Mouse (Mus musculus) regulatory T cell (primary cell): ENCODE results near the gene Mdga2.

ENCODE experiments used
- in situ Hi-C: fragments of 300-600 bp; cut with MboI, MseI; formaldehyde crosslinking; loops from one replicate; pipeline ENCODE4 v1.15.1; 2025; ENCODE audit warnings: high pct_unique_total_duplicates

The Mdga2 gene

DNA sequence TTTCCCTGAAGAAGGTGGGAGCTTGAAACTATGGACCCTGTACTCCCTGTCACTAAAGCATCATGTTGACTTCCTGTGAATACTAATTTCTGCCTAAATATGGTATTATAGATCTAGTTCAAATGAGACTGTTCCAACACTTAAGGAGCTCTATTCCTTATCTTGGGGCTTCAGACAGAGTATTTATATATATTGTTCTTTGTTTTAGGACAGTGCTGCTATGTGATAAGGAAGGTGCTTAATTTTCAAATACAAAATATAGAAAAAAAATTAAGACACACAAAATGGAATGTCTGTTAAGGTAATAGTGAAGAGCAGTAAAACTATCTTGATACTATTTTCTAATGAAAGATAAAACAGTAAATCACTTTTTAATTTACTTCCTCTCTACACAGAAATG lies 517.3 kb downstream of the Mdga2 start:
- in situ Hi-C loops = no loop called here

DNA sequence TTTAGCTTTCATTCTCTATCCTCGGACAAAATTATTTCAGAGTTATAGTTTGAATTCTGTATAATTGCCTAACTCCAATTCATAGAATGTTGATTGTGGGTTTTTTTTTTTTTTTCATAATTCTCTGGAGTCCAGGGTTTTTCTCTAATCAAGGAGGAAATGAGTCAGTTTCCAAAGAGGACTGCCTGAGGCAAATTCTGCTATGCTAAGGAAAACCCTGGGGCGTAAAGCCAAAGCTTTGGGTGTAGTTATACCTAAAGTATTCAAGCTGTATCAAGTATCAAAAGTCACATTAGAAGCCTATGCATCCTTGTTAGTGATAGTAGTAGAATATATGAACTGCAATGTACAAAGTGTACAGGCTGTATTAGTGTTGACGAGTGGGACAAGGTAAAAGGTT lies 519.6 kb downstream of the Mdga2 start:
- in situ Hi-C loops = no loop called here

DNA sequence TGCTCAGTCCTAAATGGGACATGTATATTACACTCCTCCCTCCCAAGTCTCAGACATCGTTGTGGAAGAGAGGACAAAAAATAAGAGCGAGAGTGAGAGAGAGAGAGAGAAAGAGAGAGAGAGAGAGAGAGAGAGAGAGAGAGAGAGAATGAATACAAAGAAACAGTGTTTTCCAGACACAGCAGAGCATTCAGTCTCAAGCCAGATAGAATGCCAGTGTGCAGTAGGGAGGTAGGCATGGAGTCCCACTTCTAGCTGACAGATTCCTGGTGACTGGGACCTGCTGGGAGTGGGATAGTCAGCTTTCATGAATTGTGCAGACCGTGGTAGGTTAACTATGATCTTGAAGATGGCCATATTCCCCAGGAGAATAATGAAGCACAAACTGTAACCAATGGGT lies 542.8 kb downstream of the Mdga2 start:
- in situ Hi-C loops = no loop called here

DNA sequence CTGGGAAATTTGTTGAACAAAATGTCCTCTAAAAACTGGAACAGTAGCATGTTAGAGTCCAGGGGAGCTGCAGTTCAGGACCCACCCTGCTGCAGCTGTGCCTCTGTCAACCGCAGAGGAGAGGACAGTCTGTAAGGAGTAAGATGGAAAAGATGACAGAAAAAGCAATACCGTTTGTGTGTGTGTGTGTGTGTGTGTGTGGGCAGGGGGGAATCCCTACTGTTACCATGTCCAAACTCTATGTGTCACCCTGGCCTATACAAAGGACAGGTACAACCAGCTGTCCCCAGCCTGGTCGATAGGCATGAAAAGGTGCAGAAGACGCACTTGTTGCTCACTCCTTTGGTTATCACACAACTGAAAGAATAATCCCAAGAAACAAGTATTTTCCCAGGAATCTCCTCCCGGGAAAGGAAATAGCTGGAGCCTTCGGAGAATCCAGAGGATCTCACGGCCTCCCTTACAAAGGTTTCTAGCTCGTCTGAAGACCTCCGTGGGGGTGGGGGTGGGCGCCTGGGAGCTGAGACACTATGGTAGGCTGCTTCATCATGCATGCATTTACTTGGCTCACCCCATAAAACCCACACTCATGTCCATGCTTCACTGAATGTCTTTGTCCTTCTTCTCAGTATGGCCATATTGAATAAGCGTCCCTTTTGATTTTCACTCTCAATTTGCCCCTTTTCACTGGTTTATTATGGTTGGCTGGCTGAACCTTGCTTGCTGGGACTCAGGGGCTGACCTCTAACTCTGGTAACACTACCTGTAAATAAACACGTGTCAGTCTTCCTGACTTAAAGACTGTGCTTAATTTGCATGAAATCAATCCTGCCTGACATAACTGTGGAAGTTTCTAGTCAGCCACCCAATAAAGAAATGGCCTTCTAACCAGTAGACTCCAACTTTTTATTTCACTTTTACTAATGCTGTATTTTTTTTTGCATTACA lies 573.5 kb downstream of the Mdga2 start:
- in situ Hi-C loops = no loop called here

DNA sequence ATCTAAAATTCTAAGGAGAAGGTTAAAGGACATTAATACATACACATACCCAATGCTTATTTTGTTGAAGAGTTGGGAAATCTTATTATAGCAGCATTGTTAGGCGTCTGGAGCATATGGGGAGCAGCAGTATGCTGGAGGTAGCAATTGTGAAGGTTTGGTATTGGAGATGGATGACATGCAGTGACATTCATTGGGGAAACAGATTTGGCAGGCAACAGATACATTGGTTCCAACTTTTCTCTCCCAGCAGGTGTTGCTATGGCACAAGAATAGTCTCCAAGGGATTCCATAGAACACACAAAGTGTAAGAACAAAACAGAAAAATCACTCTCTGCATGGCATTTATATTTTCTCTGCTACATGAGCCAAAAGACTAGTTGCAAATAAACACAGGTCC lies 581.9 kb downstream of the Mdga2 start:
- in situ Hi-C loops = no loop called here

DNA sequence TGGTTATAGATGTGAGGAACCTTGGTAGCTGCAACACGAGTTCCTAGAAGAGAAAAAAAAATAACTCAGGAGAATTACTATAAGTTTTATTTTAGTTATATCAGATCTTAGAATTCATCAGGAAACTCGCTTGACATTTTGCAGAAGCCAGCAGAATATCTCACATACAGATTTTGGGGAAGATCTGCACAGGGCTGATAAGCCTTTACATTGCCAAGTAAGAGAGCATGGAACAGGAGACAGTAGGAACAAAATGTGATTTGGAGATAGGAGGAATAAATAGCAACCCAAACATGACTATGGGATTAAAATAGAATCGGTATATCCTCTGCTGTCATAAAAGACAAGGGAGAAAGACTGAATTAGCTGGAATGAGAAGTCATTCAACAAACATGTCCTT lies 602.4 kb downstream of the Mdga2 start:
- in situ Hi-C loops = no loop called here

DNA sequence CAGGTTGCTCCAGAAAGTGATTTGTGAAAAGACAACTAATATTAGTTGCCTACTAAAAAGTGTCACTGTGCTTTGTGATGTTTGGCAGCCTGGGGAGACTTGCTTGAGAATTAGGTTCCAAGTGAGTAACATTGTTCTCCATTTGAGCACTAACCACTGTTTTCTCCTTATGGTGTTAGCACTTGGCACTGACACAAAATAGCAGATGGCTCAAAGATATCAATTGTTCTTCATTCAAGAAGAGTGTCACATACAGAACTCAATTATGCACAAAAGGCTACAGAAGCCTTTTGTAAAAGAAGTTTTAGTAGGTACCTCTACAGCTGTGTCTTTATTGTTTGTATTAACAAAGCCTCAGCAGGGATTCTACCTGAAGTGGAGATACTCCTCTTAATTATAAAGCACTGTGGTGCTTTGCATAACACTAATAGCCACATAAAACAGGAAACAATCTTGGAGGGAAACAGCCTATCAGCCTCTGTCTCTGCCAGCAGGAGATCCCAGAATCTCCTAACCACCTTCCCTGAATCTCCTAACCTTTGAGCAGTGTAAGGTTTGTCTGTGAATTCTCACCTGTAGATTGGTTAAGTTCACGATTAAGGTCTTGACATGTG lies 630.6 kb downstream of the Mdga2 start:
- in situ Hi-C loops = no loop called here

DNA sequence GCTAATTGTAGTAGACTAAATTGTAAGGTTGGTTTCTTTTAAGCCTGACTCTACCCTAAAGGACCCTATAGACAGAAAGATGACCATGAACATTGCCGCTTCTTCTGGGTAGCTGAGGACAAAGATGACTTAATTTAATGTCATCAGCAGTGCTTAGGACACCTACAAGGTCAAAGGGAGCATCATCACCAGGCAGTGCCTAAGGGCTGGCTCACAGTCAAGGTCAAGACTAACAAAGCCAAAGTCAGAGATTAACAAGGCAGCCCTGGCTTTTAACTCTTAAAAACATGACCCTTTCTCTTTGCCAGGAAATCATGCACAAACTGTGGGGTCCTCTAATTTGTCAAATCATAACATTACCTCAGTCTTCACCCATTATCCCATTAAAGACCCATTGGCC lies 657.0 kb downstream of the Mdga2 start:
- in situ Hi-C loops = loop anchor here (10.0 kb wide), 1 partner anchor 1539 kb away; no protein-coding TSS in a partner anchor

DNA sequence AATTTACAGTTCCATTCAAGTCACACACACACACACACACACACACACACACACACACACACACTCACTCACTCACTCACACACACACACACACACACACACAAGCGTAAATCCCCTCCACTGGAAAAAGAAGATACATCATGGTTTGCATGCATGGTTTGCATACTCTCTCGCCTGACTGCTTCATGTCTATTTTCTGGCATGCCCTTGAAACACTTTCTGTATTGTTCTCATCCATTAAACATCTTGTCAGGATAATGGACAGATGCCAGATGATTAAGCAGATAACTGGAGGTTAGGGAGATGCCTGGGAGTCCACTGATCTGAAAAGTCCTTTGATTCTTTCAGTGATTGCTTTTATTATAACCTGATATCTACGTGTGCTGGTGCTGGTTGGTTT lies 665.5 kb downstream of the Mdga2 start:
- in situ Hi-C loops = no loop called here

DNA sequence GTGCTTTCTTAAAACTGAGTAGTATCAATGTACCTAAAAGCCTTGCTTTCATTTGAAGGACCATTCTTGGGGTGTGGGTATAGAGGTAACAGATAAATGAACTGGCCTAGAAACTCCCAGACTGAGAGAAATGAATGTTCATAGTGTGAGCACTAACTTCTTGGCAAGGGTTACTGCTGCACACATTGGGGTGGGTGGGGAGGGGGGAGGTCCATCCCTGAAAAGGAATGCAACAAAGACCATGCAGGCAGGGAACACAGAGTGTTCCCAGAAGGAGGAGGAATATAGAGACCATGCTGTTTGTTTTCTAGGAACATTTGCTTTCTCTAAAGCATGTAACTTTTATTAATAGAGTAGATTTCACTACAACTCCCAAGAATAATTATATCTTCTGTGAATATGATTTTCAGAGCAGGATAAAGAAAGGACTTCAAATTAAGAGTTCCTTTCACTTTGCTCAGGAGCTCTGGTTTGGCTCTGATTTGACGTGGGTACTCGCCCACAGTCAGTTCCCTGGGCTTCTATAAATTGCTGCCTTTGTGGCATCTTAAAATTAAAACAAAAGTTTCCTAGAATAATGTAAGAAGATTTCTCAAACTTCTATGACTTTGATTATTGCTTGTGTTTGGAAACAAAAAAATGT lies 666.0 kb downstream of the Mdga2 start:
- in situ Hi-C loops = no loop called here

DNA sequence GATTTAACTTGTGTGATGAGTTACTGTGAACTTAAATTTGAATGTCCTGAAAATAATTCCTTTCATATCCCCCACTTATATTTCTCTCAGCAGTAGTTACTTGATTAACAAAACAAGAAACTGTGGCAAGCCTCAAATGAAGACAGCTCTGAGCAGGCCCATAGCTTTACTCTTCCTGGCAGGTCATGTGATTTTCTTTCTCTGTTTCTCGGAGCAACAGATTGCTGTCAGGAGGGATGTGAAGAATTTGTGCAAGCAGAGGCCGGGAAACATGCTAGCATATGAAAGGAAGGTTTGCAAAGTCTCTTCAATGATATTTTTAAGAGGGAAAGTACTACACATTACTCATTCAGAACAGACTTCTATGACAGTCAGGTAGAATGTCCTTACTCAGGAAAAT lies 697.4 kb downstream of the Mdga2 start:
- in situ Hi-C loops = no loop called here

DNA sequence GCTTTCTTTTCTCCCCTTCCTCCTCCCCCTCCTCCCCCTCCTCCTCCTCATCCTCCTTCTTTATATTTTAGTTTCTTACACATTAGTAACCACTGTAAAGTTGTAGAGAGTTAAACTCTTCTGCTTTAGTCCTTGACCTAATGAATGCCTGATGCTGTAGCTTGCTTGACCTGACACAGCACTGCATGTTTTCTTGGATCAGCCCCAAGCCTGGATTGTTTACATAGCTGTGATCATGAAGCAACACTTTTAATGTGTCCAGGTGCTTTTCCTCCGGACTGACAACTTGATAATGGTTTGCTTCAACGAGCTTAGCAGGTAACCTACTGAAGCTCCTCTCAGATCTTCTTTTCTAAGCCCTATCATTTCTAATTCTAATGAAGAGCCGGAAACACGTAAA lies 723.1 kb downstream of the Mdga2 start:
- in situ Hi-C loops = no loop called here

DNA sequence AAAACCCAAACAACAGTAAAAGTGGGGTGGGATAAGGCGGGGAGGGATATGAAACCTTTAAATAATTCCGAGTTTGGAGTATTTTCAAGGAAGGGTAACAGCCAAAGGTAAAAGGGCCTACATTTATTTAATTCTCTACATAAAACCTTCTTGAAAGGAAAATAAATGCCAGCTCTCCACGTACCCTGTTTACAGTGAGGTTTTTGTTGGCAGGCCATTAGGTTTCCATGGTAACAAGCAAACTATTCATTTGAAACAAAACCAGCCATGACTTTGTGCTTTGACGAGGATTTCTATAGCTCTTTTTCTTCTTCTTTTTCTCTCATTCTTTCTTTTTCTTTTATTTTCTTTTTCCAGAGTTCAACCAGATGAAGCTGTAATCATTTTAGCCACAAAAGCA lies 751.5 kb downstream of the Mdga2 start:
- in situ Hi-C loops = no loop called here

DNA sequence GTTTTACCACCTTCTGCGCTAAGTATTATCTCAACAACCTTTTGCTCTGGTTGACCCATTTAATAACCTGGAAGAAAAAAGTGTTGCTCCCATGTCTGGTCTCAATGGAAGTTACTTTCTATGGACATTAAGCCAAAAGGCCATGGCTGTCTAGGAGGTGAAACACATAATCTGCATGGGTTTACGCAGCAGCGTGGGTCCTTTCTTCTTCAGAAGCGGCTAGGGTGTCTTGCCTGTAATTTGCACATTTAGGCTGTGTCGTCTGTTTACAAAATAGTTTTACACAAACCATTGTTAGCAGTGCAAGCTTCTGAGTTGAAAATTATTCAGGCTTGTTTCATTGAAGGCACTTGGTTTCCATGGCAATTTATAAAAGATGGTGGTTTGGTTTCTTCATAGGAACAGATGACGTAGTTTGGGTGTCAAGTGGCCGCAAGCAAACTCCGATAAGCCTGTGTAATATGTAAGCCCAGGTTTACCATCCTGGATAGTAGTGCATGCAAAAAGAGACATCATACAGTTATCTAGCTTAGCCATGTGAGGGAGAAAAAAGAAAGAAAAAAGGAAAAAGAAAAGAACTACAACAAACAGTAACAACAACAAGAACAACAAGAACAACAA lies 752.0 kb downstream of the Mdga2 start:
- in situ Hi-C loops = no loop called here

DNA sequence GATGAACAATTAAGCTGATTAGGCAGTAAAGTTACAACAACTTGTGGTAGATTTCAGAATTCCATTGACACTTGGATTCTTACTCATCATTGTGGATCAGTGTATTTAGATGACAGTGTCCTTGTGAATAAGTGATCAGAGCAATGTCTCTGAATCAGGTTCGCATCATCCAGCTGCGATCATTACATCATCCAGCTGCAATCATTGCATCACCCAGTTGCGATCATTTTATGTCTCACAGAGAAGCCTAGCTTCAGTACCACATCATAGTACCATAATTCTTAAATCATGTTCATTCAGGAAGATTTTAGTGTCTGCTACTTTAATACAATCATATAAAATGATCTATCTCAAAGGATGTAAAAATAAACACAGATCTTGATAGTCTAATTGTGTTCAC lies 756.8 kb downstream of the Mdga2 start:
- in situ Hi-C loops = no loop called here

DNA sequence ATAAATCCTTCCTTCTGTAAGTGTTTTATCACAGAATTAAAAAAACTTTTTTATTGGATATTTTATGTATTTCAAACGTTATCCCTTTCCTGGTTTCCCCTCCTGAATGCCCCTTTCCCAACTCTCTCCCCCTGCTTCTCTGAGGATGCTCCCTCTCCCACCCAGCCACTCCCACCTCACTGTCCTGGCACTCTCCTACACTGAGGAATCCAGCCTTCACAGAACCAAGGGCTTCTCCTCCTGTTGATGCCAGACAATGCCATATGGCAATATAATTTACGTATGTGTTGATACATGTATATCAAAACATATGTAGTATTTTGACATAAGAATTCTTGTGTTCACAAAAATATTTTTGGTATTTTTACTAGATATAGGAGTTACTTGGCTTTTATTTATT lies 779.0 kb downstream of the Mdga2 start:
- in situ Hi-C loops = no loop called here
